ENCODE assay signal across 12 mouse cellular contexts in the genomic region with DNA sequence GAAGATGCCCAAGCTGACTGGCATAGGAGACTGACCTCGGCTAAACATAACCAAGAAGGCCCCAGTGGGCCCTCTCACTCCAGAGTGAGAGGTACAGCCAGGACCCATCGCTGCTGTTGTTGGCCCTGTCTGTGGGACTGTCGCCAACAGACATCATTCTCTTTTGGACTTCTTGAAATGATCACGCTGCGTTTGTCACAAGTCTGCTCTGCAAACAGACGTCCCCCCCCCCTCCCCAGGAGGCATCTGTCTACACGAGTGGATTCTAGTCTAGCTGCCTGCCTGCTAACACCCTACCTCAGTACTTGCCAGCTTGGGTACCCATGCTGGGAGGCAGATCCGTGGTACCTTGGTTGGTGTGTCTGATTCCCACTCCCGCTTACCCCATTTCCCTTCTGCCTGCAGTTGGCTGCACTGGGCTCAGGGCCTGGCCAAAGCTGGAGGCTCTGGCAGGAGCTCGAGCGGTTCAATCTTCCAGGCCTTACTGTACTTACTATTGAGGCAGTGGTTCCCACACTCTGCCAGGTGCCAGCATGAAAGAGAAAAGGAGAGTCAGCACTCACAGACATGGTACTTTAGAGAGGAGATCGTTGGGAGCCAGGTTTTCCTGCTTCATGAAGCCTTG.
A peak's percentile ranks its signal among the peaks of the same experiment; 100 is the strongest.
DNase-seq lines count a peak whose midpoint lies in the region; ATAC-seq and TF ChIP-seq lines count a peak whose summit lies in the region.
"Had no signal": no experiment of that assay in that cellular context is flagged by ENCODE, and none has a peak within 500 bp of the region (broad histone marks: within the 10 kb centered on the region; RNA-seq: fewer than 3 reads in every experiment).

No protein-coding gene starts in this region.

- no peaks in the 10 kb centered on the region for H3K4me1 ChIP-seq in midbrain, postnatal 0 days (ENCODE audit: insufficient read depth, low read length)
- peaks cover 17% of the 10 kb centered on the region for H3K4me1 ChIP-seq in midbrain, embryonic 10.5 days
- H3K4me1 ChIP-seq in heart, embryonic 14.5 days (ENCODE audit: control insufficient read depth in 2 of 2, insufficient read depth in 2 of 2, low read length in 2 of 2): peaks cover 25 to 33% of the 10 kb centered on the region in 2 experiments

- no peaks in the 10 kb centered on the region for H3K36me3 ChIP-seq in midbrain, postnatal 0 days (ENCODE audit: insufficient read depth, low read length)
- H3K36me3 ChIP-seq in midbrain, embryonic 10.5 days: no peaks in the 10 kb centered on the region
- H3K36me3 ChIP-seq in heart, embryonic 14.5 days (ENCODE audit: control insufficient read depth, insufficient read depth, low read length): no peaks in the 10 kb centered on the region
- H3K36me3 ChIP-seq: midbrain, embryonic 13.5 days; neural tube, embryonic 12.5 days had no signal

- H3K4me3 ChIP-seq in midbrain, postnatal 0 days (ENCODE audit: low read depth, low read length): no peak overlapping the region
- H3K4me3 ChIP-seq in midbrain, embryonic 10.5 days: no peak overlapping the region
- H3K4me3 ChIP-seq in heart, embryonic 14.5 days (ENCODE audit: control insufficient read depth in 1 of 2, insufficient read depth in 1 of 2, low read depth in 1 of 2, low read length in 2 of 2): no peak overlapping the region; a peak in 1 of 4 replicates
- H3K4me3 ChIP-seq: midbrain, embryonic 13.5 days; neural tube, embryonic 12.5 days had no signal

- intact Hi-C loops in heart, postnatal 25 days (cut with DNase I): loop anchor here (1.0 to 2.0 kb wide), 2 partner anchors 89 to 387 kb away; no protein-coding TSS in a partner anchor

- ATAC-seq in midbrain, postnatal 0 days (ENCODE audit: low FRiP score): no peak
- no peak for ATAC-seq in heart, embryonic 14.5 days (ENCODE audit: insufficient number of reproducible peaks, insufficient read depth, low FRiP score, low read depth)
- ATAC-seq: midbrain, embryonic 13.5 days had no signal

- peak; percentile 38 to 44 for DNase-seq in heart, adult 18-20 months
- no peak for DNase-seq in heart, postnatal 25 days (ENCODE audit: low spot score)
- DNase-seq in midbrain, postnatal 0 days (ENCODE audit: low spot score): peak; percentile 61
- DNase-seq in midbrain, embryonic 10.5 days (ENCODE audit: low spot score): no peak
- no peak for DNase-seq in thymus, postnatal 0 days (ENCODE audit: low spot score)
- no peak for DNase-seq in adrenal gland, adult (ENCODE audit: inconsistent age in 2 of 2, low spot score in 1 of 2)
- DNase-seq: adrenal gland, adult 8-10 months had no signal

- no peak overlapping the region for H3K4me2 ChIP-seq in midbrain, postnatal 0 days (ENCODE audit: low read depth, low read length, poor library complexity, severe bottlenecking)
- H3K4me2 ChIP-seq in heart, embryonic 14.5 days (ENCODE audit: low read length): peak overlapping the region; percentile 69
- H3K4me2 ChIP-seq: midbrain, embryonic 13.5 days; neural tube, embryonic 12.5 days had no signal

- H3K27me3 ChIP-seq in midbrain, postnatal 0 days (ENCODE audit: insufficient read depth, low read length): no peaks in the 10 kb centered on the region
- 0 out of 2 replicates have a peak, but pooled peaks cover 12% of the 10 kb centered on the region for H3K27me3 ChIP-seq in midbrain, embryonic 10.5 days (ENCODE audit: low read depth, poor library complexity, severe bottlenecking)
- H3K27me3 ChIP-seq in heart, embryonic 14.5 days (ENCODE audit: control insufficient read depth, insufficient read depth, low read length): no peaks in the 10 kb centered on the region
- H3K27me3 ChIP-seq: neural tube, embryonic 12.5 days had no signal

- TF ChIP-seq CTCF in midbrain, postnatal 0 days (IDR thresholded peaks at IDR 0.05): no peak

- WGBS in midbrain, postnatal 0 days: 73% methylated on average over 11 of the region's 12 CpGs
- 84% methylated on average over 12 of the region's 12 CpGs for WGBS in midbrain, embryonic 10.5 days
- WGBS in heart, embryonic 14.5 days: 49% methylated on average over 12 of the region's 12 CpGs

- H3K9ac ChIP-seq in midbrain, postnatal 0 days (replicated peaks; ENCODE audit: low read length, poor library complexity, severe bottlenecking): no peak overlapping the region
- H3K9ac ChIP-seq in heart, embryonic 14.5 days (ENCODE audit: low read length): peak overlapping the region; percentile 75; the same call in 1 of the 2 replicates
- H3K9ac ChIP-seq: liver, embryonic 14.5 days; midbrain, embryonic 13.5 days; neural tube, embryonic 12.5 days had no signal

- no peak overlapping the region for H3K27ac ChIP-seq in midbrain, postnatal 0 days (ENCODE audit: low read depth, low read length)
- H3K27ac ChIP-seq in midbrain, embryonic 10.5 days (replicated peaks): no peak overlapping the region
- peak overlapping the region; percentile 5 to 96; a peak in 3 of 4 replicates for H3K27ac ChIP-seq in heart, embryonic 14.5 days (replicated peaks in 1 of 2; ENCODE audit: control insufficient read depth in 1 of 2, insufficient read depth in 1 of 2, low read depth in 2 of 2, low read length in 2 of 2)
- H3K27ac ChIP-seq: liver, embryonic 14.5 days; midbrain, embryonic 13.5 days; neural tube, embryonic 12.5 days; stomach, postnatal 0 days had no signal

- no peaks in the 10 kb centered on the region for H3K9me3 ChIP-seq in midbrain, postnatal 0 days (ENCODE audit: low read length)
- no peaks in the 10 kb centered on the region for H3K9me3 ChIP-seq in midbrain, embryonic 10.5 days (replicated peaks)
- no peaks in the 10 kb centered on the region for H3K9me3 ChIP-seq in heart, embryonic 14.5 days (ENCODE audit: control insufficient read depth, low read length)
- H3K9me3 ChIP-seq: midbrain, embryonic 13.5 days; neural tube, embryonic 12.5 days had no signal

Comparison
In these comparisons a context has a peak if more than half of its experiments do, and no peak if none do; other contexts are left out.
1. DNase-seq: peak in heart, adult 18-20 months (2 of 2) and midbrain, postnatal 0 days (single experiment); none in heart, postnatal 25 days (single experiment), midbrain, embryonic 10.5 days (single experiment), thymus, postnatal 0 days (single experiment) and adrenal gland, adult (0 of 2).
2. H3K27ac ChIP-seq: peak in heart, embryonic 14.5 days (2 of 2); none in midbrain, postnatal 0 days (single experiment) and midbrain, embryonic 10.5 days (single experiment).